Mouse (Mus musculus): ENCODE measurements around the gene Rtl8c.
"Not testable (repeated sequence)": the region's sequence is repeated elsewhere in the genome, so short reads cannot be mapped to it uniquely, and the experiment has no call there.

Gene Rtl8c

GRCm38 (mm10) chrX:53607242-53608121 is at the start of gene Rtl8c:
Gene Rtl8c (plus strand): TSS chrX:53608032.
- DNase-seq (ENCODE audit: low read depth), result peak; percentile 11

- DNase-seq (ENCODE audit: low read depth), result no peak
These were observed 28.5 kb upstream of the Rtl8c start for GRCm38 (mm10) chrX:53579311-53579710.

GRCm38 (mm10) chrX:53581407-53581806 is 26.4 kb upstream of the Rtl8c start:
- not testable (repeated sequence) for DNase-seq (ENCODE audit: low read depth)

GRCm38 (mm10) chrX:53583404-53583803 is 24.4 kb upstream of the Rtl8c start:
- not testable (repeated sequence) for DNase-seq (ENCODE audit: low read depth)

- DNase-seq (ENCODE audit: low read depth), result not testable (repeated sequence)
These were observed 7.8 kb upstream of the Rtl8c start for GRCm38 (mm10) chrX:53599993-53600392.

- DNase-seq (ENCODE audit: low read depth), result not testable (repeated sequence)
These were observed 1.7 kb upstream of the Rtl8c start for GRCm38 (mm10) chrX:53606176-53606575.

GRCm38 (mm10) chrX:53608122-53608813 is 436 bp downstream of the Rtl8c start:
- no peak for DNase-seq (ENCODE audit: low read depth)

- not testable (repeated sequence) for DNase-seq (ENCODE audit: low read depth)
These were observed 1.0 kb downstream of the Rtl8c start, which contains the start of gene Gm14597 for GRCm38 (mm10) chrX:53608879-53609278. Gene Gm14597 (minus strand): TSS chrX:53608979.

GRCm38 (mm10) chrX:53610571-53610970 is 2.7 kb downstream of the Rtl8c start:
- DNase-seq (ENCODE audit: low read depth), result peak; percentile 33

GRCm38 (mm10) chrX:53611395-53611794 is 3.6 kb downstream of the Rtl8c start:
- DNase-seq (ENCODE audit: low read depth), result not testable (repeated sequence)

GRCm38 (mm10) chrX:53638107-53638506 is 30.3 kb downstream of the Rtl8c start:
- DNase-seq (ENCODE audit: low read depth), result not testable (repeated sequence)

- DNase-seq (ENCODE audit: low read depth), result not testable (repeated sequence)
These were observed 34.8 kb downstream of the Rtl8c start for GRCm38 (mm10) chrX:53642604-53642979.

- peak; percentile 46 for DNase-seq (ENCODE audit: low read depth)
These were observed 35.4 kb downstream of the Rtl8c start, which contains the start of gene Rtl8a for GRCm38 (mm10) chrX:53642980-53643961. Gene Rtl8a (minus strand): TSS chrX:53643682.

- no peak for DNase-seq (ENCODE audit: low read depth)
These were observed 38.1 kb downstream of the Rtl8c start for GRCm38 (mm10) chrX:53645885-53646284.

GRCm38 (mm10) chrX:53652917-53653316 is 45.1 kb downstream of the Rtl8c start:
- not testable (repeated sequence) for DNase-seq (ENCODE audit: low read depth)
